Mouse (Mus musculus) megakaryocyte, embryonic 14.5 days (primary cell): Measurements from ENCODE around the gene Slco2a1.

Experiments
- FLI1 ChIP-seq: IDR thresholded peaks from 2 replicates; pipeline ENCODE4 v1.6.1; 2012; ENCODE audit warnings: low read length, inconsistent platforms, mixed read lengths
- GATA1 ChIP-seq: IDR thresholded peaks from 3 replicates; pipeline ENCODE4 v1.6.1; 2012; ENCODE audit warnings: mixed read lengths, low read length, inconsistent platforms, borderline replicate concordance

GRCm38 (mm10) chr9:103032193-103032592, 43.7 kb downstream of the Slco2a1 start:
- TF ChIP-seq GATA1 (no peak), FLI1 (no peak)
